Mouse (Mus musculus) megakaryocyte, embryonic 14.5 days (primary cell): Measurements from ENCODE around the gene Serpinb9b.

Experiments
- FLI1 ChIP-seq: IDR thresholded peaks from 2 replicates; pipeline ENCODE4 v1.6.1; 2012; ENCODE audit warnings: low read length, inconsistent platforms, mixed read lengths
- GATA1 ChIP-seq: IDR thresholded peaks from 3 replicates; pipeline ENCODE4 v1.6.1; 2012; ENCODE audit warnings: mixed read lengths, low read length, inconsistent platforms, borderline replicate concordance

GRCm38 (mm10) chr13:33067387-33067977 is 40.3 kb downstream of the Serpinb9b start:
- TF ChIP-seq GATA1, result no peak
- TF ChIP-seq FLI1, result no peak
